Mouse (Mus musculus): ENCODE measurements at regions not wholly inside any gene's neighbourhood (a gene's known extent, or its start where the extent isn't known, plus 50 kb on each side); places are given as distances from the start of the nearest gene placed in this dataset.

GRCm38 (mm10) chr11:63412364-63412991, 283.7 kb downstream of the Pmp22 start:
- TF ChIP-seq POLR2A (IDR thresholded peaks at IDR 0.05; ENCODE audit: low read depth, low read length) (no peak), CTCF (IDR thresholded peaks at IDR 0.05; ENCODE audit: extremely low read depth, insufficient read depth, insufficient read length, insufficient replicate concordance) (no peak)

Data from spleen, adult 2 months (tissue).